Mouse (Mus musculus) frontal cortex, postnatal 14 days (tissue): ENCODE measurements around the gene Atp13a3.

ENCODE experiments used
- DNase-seq, 2 experiments: peaks; one replicate each; pipeline ENCODE4 v3.0.0; 2022; ENCODE audit warnings: low spot score in 2 of 2

Gene Atp13a3

DNA sequence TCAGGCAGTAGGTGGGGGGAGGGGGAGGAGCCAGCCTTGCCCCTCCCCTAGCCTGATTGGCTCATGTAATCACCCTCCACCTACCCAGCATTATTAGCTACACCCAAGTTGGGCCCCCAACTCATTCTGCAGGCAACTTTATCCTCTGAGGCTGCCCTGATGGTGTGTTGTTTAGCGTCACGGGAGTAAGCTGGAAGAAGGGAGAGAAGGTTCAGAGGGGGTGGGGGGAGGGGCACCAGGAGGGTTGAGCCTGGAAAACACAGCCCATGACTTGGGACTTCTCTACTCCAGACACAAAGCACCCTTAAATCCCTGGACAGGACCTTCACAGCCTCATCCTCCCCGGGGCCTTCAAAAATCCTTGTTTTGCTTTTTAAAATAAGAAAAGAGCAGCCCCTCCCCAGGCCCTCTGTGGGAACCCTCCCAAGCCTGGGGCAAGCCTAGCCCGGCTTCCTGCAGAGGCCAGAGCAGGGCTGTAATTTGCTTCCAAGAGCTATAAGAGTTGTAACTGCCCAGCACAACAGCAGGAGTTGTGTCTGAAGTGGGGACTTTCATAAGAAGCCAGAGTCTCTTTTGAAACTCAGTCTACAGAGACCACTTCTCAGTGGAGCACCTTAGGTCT, 125.0 kb downstream of the Atp13a3 start:
- no peak for DNase-seq

DNA sequence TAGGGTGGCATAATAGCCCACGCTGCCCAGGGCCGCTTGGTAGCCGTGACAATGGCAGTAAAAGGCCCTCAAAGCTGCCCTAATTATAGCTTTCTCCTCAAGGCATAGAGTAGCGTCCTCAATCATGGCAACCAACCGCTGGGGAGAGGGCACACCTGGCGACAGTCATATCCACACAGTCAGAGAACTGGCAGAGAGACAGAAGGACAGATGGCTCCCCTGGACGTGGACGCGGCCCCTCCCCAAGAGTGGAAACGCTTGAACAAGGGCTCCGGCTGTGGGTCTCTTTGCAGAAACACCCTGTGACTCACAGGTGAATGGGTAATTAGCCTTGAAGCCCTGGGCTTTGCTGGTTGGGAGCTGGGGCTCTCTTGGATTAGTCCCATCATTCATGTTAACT, 127.4 kb downstream of the Atp13a3 start:
- DNase-seq, result no peak

DNA sequence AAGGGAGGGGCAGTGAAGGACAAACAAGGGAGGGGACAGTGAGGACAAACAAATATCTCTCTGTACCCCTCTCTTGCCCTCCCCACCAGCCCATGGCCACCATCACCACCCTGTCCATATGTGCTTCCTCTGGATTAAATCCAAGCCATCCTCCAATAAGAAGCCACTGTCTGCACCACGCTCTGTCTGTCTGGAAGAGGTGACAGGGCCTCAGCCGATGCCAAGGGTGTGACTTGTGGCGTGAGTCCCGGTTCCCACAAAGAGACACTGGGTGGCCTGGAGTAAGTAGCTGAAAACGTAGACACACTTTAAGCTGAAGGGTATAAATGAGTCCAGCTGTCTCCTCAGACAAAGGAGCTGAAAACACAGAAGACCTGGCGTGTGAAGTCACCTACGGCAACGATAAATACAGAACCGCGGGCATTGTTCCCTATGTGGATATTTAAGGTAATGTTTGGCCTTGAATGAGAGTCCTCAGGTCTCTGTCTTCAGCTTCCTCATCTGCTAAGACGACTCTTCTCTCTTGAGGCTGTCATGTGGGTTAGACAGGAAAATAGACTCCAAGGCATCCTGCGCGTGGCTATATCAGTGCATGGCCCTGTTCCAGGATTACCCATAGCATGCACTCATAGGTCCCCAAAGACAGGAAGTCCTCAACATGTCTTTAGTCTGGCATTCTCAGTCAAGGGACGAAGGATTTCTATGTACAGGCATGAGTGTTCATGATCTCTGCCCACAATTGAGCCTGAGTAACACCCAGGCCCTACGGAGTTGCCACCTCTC, 130.0 kb downstream of the Atp13a3 start:
- DNase-seq, result no peak

DNA sequence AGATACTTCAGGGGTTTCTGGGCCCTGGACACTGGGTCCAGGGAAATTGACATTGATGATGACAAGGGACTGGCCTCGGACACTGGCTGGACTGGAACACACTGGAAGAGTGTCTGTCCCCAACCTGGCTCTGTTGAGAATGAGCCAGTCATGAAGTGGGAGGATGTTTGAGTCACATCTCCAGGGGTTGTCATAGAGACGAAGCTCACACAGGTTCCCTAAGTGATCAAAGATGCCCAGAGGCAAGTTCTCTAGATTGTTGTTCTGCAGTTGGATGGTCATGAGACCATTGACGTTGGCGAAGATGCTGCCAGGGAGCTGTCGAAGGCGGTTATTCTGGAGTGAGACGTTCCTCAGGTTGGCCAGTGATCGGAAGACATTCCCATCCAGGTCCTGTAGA, 132.7 kb downstream of the Atp13a3 start:
- DNase-seq, result no peak

DNA sequence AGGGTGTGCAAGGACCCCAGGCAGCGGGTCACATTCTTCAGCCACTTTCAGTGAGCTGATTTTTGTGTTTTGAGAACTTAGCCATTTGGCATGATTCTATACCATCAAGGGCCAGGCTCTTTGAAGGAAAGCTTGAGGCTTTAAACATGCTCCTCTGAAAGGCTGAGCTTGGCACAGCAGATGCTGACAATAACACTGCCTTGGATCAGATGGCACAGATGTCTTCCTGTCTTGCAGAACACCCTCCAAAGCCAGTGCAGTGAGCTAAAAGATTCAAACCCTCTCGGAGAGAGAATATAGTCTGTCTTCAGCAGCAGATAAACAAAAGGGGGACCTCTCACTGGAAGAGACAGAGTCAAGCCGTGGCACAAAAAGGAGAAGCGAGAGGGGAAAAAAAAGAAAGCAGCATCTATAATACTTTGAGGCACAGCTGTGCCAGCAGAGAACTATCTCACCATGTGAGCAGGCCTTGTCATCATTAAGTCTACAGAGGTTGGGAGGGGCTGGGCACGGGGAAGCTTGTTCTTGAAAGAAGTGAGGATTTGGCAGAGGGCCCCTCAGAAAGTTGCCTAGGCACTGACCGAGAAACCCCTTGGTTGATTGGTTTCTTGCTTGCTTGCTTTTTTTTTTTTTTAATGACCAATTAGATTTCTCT, 133.7 kb downstream of the Atp13a3 start:
- DNase-seq, result no peak

DNA sequence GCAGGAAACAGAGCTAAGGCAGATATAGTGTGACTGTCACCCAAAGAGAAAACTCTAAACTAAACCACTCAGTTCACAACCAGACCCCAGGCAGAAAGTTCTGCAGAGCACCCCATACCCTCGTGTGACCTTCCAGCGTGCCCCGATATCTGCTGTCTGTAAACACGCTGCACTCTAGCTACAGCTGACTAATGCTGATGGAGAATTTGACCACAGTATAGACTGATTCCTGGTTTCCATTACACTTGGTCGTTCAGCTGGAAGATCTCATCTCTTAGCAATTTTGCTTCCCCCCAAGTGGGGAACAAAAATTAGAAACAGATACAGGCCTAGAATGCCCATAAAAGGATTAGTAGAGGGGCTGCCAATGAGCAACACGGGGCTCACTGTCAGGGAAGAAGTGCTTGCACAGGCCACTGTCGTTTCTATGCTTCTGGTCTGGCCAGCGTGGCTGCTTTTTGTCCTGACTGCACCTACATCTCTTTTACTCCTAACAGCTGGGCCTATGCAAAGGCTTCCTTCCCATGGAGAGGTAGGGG, 134.5 kb downstream of the Atp13a3 start:
- no peak for DNase-seq

DNA sequence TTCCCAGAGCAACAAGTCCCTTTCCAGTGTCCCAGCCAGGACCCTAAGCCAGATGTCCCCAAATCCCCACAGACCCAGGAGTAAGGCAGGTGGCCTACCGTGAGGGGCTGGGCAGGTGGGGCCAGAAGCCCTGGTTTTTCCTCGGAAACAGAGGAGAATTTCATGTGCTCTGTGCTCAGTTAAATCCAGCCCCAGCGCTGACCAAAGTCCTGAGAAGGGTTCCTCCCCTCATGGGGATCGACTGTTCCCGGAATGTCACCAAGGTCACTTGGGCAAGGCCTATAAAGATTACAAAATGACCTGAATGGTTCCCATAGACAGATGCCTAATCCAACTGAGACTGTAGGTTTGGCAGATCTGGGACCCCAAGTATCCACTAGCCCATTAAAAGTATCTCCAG, 138.4 kb downstream of the Atp13a3 start, which contains the start of gene Cpn2:
Gene Cpn2 (minus strand): TSS at position 141 of the 400 bp plus-strand sequence.
- no peak for DNase-seq

DNA sequence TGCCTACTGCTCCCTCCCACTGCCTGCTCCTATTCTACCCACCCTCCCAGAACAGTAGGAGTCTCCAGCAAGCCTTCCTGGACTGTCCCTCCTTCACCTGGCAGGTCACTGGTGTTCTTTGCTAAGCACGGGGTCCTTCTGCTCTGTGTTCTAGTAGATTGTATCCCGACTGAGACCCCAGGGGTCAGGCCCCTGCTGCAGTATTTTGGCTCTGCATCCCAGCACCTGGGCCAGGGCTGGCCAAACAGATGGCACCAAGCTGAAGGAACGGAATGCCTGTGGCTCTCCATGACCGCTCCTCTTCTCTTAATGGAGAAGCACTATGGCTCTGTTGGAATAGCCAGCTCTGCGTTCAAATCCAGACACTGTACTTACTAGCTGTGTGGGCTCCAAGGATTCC, 139.2 kb downstream of the Atp13a3 start:
- no peak for DNase-seq

DNA sequence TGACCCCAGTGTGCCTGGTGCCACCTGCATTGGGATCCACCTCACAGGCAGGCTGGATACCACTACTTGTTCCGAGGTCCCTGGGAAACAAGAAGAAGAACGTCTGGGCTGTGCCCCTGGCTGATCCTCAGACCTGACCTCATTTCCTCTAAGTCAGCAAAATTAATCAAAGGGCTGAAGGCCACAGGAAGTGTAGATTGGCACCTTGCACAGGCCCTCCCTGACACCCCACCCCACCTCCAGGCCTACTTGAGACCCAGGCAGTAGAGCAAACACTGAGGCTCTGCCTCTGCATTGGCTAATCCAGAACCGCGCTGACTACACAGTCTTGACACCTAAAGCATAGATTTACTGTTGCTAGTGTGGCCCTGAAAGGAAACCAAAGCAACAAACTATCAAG, 140.2 kb downstream of the Atp13a3 start:
- no peak for DNase-seq

DNA sequence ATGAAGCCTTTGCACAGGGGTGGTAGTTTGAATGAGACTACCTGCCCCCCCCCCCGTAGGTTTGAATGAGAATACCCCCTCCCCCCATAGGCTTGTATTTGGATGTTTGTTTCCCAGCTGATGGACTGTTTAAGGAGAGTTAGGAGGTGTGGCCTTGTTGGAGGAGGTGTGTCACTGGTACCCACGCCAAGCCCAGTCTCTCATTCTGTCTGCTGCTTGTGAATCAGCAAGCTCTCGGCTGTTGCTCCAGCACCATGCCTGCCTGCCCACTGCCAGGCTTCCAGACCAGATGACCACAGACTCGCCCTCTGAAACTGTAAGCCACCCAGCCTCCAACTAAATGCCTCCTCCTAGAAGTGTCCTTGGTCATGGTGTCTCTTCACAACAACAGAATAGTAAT, 142.6 kb downstream of the Atp13a3 start:
- DNase-seq, result no peak

DNA sequence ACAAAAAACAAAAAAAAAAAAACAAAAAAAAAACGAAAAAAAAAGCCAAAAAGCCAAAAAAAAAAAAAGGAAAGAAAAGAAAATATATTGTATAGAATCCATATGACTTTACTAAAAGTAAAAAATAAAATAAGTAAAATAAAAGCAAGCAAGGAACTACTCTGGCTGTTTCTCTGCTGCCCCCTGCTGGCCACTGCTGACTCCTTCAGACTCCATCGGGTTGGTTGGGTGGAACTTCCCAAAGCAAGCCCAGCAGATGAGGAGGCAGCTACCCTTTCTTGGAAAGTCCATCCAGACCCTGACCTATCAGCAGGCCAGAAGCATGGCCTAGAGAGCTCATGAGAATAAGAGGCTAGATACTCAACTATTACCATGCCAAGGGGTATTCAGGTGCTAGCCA, 143.1 kb downstream of the Atp13a3 start:
- DNase-seq, result peak in 1 of 2 experiments; percentile 69
